Mouse (Mus musculus) heart, embryonic 11.5 days (tissue): ENCODE results near the gene Large2. TPM values are rescaled to one million over a fixed set of nuclear protein-coding genes. Genes with fewer than 3 reads are reported as not detected.

ENCODE experiments used
- ATAC-seq: fragments of 200-750 bp; cut with Nextera tagmentation; replicated peaks from 2 replicates; pipeline ENCODE4 v1.8.0; 2017; ENCODE audit warnings: moderate library complexity; ENCODE audit not compliant: insufficient number of reproducible peaks, low FRiP score, low TSS enrichment
- H3K27ac ChIP-seq: fragments of 300-500 bp; sonication (generic); 2 replicates; pipeline ENCODE4 v1.5.1; 2014; ENCODE audit warnings: mild to moderate bottlenecking, low read depth, low read length
- H3K27me3 ChIP-seq: fragments of 300-500 bp; sonication (generic); 2 replicates; pipeline ENCODE4 v1.6.1; 2014; ENCODE audit warnings: mild to moderate bottlenecking, low read length, mixed read lengths; ENCODE audit not compliant: control insufficient read depth, insufficient read depth
- H3K36me3 ChIP-seq: fragments of 300-500 bp; sonication (generic); 2 replicates; pipeline ENCODE4 v1.6.1; 2014; ENCODE audit warnings: mild to moderate bottlenecking, low read length, moderate library complexity, mixed read lengths; ENCODE audit not compliant: control insufficient read depth, insufficient read depth
- H3K4me1 ChIP-seq: fragments of 300-500 bp; sonication (generic); 2 replicates; pipeline ENCODE4 v1.6.1; 2014; ENCODE audit warnings: low read length; ENCODE audit not compliant: control insufficient read depth, insufficient read depth
- H3K4me2 ChIP-seq: fragments of 300-500 bp; sonication (generic); 2 replicates; pipeline ENCODE4 v1.6.1; 2014; ENCODE audit warnings: mild to moderate bottlenecking, moderate library complexity
- H3K4me3 ChIP-seq: fragments of 300-500 bp; sonication (generic); 2 replicates; pipeline ENCODE4 v1.5.1; 2014; ENCODE audit warnings: low read depth, low read length
- H3K9ac ChIP-seq: fragments of 300-500 bp; sonication (generic); 2 replicates; pipeline ENCODE4 v1.6.1; 2014; ENCODE audit warnings: mild to moderate bottlenecking, low read depth, low read length, moderate library complexity
- H3K9me3 ChIP-seq: fragments of 300-500 bp; sonication (generic); replicated peaks from 2 replicates; pipeline ENCODE4 v1.6.1; 2016; ENCODE audit warnings: low read length; ENCODE audit not compliant: control insufficient read depth
- WGBS: fragments of 180-500 bp; shearing (Covaris S2); extraction: QIAGEN DNeasy Blood & Tissue Kit; methylation state at CpG from one replicate; pipeline ENCODE4 v1.1.7; 2014; ENCODE audit not compliant: insufficient replicate concordance; 5-methylcytosine and 5-hydroxymethylcytosine counted together
- microRNA-seq: library from miRNA; unstranded; fragments of <30 nt; microRNA quantifications from one replicate; pipeline ENCODE4, GENCODE M21; 2016; ENCODE audit warnings: borderline number of aligned reads
- polyA plus RNA-seq: library from polyadenylated mRNA; unstranded; fragments of >200 nt; fragmentation: Nextera tagmentation; extraction: Ambion mirVana; gene quantifications from 2 replicates; pipeline ENCODE4 v1.2.1, GENCODE M21; 2014

The Large2 gene
- polyA plus RNA-seq, 1 experiment from 2014 or later: 2.0 TPM

GRCm38 (mm10) chr2:92316652-92317051 lies 58.0 kb downstream of the Large2 start:
- Histone ChIP-seq H3K4me1 (no peaks in the 10 kb centered on the region), H3K27ac (no peak overlapping the region), H3K36me3 (peaks cover 2% of the 10 kb centered on the region; the same call in 1 of the 2 replicates), H3K4me3 (no peak overlapping the region), H3K9me3 (no peaks in the 10 kb centered on the region), H3K9ac (no peak overlapping the region), H3K4me2 (no peak overlapping the region), H3K27me3 (no peaks in the 10 kb centered on the region)
- 58% methylated on average over 3 of the region's 3 CpGs for WGBS
- no peak for ATAC-seq

Small RNAs within 50 kb of the gene (microRNA-seq; reads per million reads assigned to microRNA genes)
- not detected for gene Mir7000

Other genes with a start within 250 kb of the Large2 start
- gene Pex16, start 193 bp downstream of the Large2 start, polyA plus RNA-seq: 12.5 and 13.6 TPM in 2 replicates
- 0.67 and 0.89 TPM in 2 replicates for gene 1700029I15Rik, start 7.7 kb upstream of the Large2 start, polyA plus RNA-seq
- 2.7 and 4.1 TPM in 2 replicates for gene Mapk8ip1, start 26.4 kb upstream of the Large2 start, polyA plus RNA-seq
- 15.3 and 17.7 TPM in 2 replicates for gene Cry2, start 59.2 kb upstream of the Large2 start, polyA plus RNA-seq
- 8.6 and 12.0 TPM in 2 replicates for gene Slc35c1, start 85.7 kb upstream of the Large2 start, polyA plus RNA-seq
- gene Chst1, start 224.8 kb upstream of the Large2 start, polyA plus RNA-seq: 1.1 and 1.4 TPM in 2 replicates